Mouse (Mus musculus): ENCODE data around the gene Msl1. TPM values are rescaled to one million over a fixed set of nuclear protein-coding genes. Genes with fewer than 3 reads are reported as not detected.
"Not testable (repeated sequence)": the region's sequence is repeated elsewhere in the genome, so short reads cannot be mapped to it uniquely, and the experiment has no call there.

Msl1 gene
- polyA plus RNA-seq, 1 experiment from 2014 or later, result 37.0 TPM

DNA sequence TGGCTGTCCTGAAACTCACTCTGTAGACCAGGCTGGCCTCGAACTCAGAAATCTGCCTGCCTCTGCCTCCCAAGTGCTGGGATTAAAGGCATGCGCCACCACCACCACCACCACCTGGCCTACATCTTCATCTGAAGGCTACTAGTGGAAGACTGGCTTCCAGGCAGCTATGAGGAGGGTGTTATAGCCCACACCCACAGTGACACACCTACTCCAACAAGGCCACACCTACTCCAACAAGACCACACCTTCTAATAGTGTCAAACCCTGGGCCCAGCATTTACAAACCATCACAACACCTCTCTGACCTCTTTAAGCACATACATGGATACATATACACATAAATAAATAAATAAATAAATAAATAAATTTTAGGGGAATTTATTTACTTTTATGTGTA, 30.8 kb downstream of the Msl1 start:
- not testable (repeated sequence) for H3K9ac ChIP-seq; H3K27ac ChIP-seq; H3K4me2 ChIP-seq (replicated peaks); H3K4me3 ChIP-seq; H3K4me1 ChIP-seq; ATAC-seq (ENCODE audit: low FRiP score, low read depth); H3K27me3 ChIP-seq (replicated peaks); H3K9me3 ChIP-seq
- peaks cover 90% of the 10 kb centered on the region for H3K36me3 ChIP-seq
- 98% methylated on average over 2 of the region's 2 CpGs for WGBS

DNA sequence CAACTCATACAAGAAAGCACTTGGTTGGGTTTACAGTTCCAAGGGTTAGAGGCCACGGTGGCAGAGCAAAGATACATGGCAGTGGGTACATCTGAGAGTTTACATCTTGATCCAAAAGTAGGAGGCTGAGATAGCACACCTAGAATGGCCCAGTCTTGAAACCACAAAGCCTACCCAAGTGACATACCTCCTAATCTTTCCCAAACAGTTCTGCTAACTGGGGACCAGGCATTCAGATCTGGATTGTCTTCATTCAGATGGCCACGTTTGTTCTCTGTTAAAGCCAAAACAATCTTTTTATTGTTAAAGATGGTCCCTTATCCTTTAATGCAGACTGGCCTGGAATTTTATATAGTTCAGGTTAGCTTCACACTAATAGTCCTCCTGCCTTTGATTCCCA, 32.6 kb downstream of the Msl1 start:
- no peak overlapping the region for H3K4me3 ChIP-seq
- H3K4me1 ChIP-seq, result no peaks in the 10 kb centered on the region
- H3K9me3 ChIP-seq, result no peaks in the 10 kb centered on the region
- WGBS, result 89% methylated on average over 2 of the region's 2 CpGs
- no peaks in the 10 kb centered on the region for H3K27me3 ChIP-seq (replicated peaks)
- no peak overlapping the region for H3K27ac ChIP-seq
- peaks cover 90% of the 10 kb centered on the region for H3K36me3 ChIP-seq
- no peak overlapping the region for H3K4me2 ChIP-seq (replicated peaks)
- no peak overlapping the region for H3K9ac ChIP-seq
- no peak for ATAC-seq (ENCODE audit: low FRiP score, low read depth)

GRCm38 (mm10) chr11:98829091-98829775, 33.9 kb downstream of the Msl1 start:
- Histone ChIP-seq H3K36me3 (peaks cover 90% of the 10 kb centered on the region), H3K9ac (no peak overlapping the region), H3K4me3 (no peak overlapping the region), H3K27ac (no peak overlapping the region), H3K9me3 (no peaks in the 10 kb centered on the region), H3K4me1 (no peaks in the 10 kb centered on the region), H3K4me2 (replicated peaks) (no peak overlapping the region), H3K27me3 (replicated peaks) (no peaks in the 10 kb centered on the region)
- ATAC-seq (ENCODE audit: low FRiP score, low read depth), result no peak
- 78% methylated on average over 12 of the region's 12 CpGs for WGBS

- peaks cover 85% of the 10 kb centered on the region for H3K36me3 ChIP-seq
- ATAC-seq (ENCODE audit: low FRiP score, low read depth), result no peak
- 72% methylated on average over 4 of the region's 4 CpGs for WGBS
- no peak overlapping the region for H3K9ac ChIP-seq
- H3K9me3 ChIP-seq, result no peaks in the 10 kb centered on the region
- H3K4me1 ChIP-seq, result no peaks in the 10 kb centered on the region
- no peaks in the 10 kb centered on the region for H3K27me3 ChIP-seq (replicated peaks)
- H3K27ac ChIP-seq, result no peak overlapping the region
- no peak overlapping the region for H3K4me3 ChIP-seq
- H3K4me2 ChIP-seq (replicated peaks), result no peak overlapping the region
These were observed 34.6 kb downstream of the Msl1 start for GRCm38 (mm10) chr11:98829875-98830274.

GRCm38 (mm10) chr11:98835296-98835695, 40.0 kb downstream of the Msl1 start:
- H3K4me3 ChIP-seq, result no peak overlapping the region
- no peak overlapping the region for H3K9ac ChIP-seq
- H3K9me3 ChIP-seq, result no peaks in the 10 kb centered on the region
- 55% methylated on average over 5 of the region's 5 CpGs for WGBS
- H3K4me2 ChIP-seq (replicated peaks), result no peak overlapping the region
- no peak overlapping the region for H3K27ac ChIP-seq
- peaks cover 27% of the 10 kb centered on the region for H3K4me1 ChIP-seq
- H3K27me3 ChIP-seq (replicated peaks), result peaks cover 22% of the 10 kb centered on the region
- no peak for ATAC-seq (ENCODE audit: low FRiP score, low read depth)
- H3K36me3 ChIP-seq, result peaks cover 34% of the 10 kb centered on the region

DNA sequence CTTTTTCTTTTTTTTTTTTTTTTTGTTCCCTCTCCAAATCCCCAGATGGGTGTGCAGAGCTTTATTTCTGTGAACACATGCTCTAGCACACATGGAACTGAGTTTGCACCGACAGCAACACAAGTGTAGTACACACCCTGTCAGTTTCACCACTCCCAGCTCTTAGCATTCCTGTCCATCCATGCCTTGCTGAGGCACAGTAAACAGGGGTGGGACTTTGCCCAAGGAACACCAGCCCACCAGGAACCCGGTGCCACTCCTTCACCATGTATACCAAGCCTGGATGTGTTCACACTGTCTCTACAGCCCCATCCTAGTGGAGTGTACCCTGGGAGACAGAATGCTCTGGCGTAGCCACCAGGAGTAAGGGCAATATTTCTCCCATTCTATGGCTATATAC, 40.4 kb downstream of the Msl1 start:
- no peak for ATAC-seq (ENCODE audit: low FRiP score, low read depth)
- Histone ChIP-seq H3K4me2 (replicated peaks) (no peak overlapping the region), H3K27ac (no peak overlapping the region), H3K36me3 (peaks cover 32% of the 10 kb centered on the region), H3K9ac (no peak overlapping the region), H3K4me3 (no peak overlapping the region), H3K9me3 (no peaks in the 10 kb centered on the region), H3K27me3 (replicated peaks) (peaks cover 22% of the 10 kb centered on the region), H3K4me1 (peaks cover 27% of the 10 kb centered on the region)
- 63% methylated on average over 3 of the region's 3 CpGs for WGBS

GRCm38 (mm10) chr11:98836128-98836527, 40.8 kb downstream of the Msl1 start:
- Histone ChIP-seq H3K4me3 (peak overlapping the region; percentile 65; the same call in 1 of the 2 replicates), H3K4me1 (peaks cover 27% of the 10 kb centered on the region), H3K9me3 (no peaks in the 10 kb centered on the region), H3K36me3 (peaks cover 31% of the 10 kb centered on the region), H3K9ac (no peak overlapping the region), H3K4me2 (replicated peaks) (peak overlapping the region; percentile 95), H3K27me3 (replicated peaks) (peaks cover 22% of the 10 kb centered on the region), H3K27ac (no peak overlapping the region)
- 0 out of 2 replicates have a peak, but pooled peaks have one; percentile 27 for ATAC-seq (ENCODE audit: low FRiP score, low read depth)
- 29% methylated on average over 7 of the region's 7 CpGs for WGBS

DNA sequence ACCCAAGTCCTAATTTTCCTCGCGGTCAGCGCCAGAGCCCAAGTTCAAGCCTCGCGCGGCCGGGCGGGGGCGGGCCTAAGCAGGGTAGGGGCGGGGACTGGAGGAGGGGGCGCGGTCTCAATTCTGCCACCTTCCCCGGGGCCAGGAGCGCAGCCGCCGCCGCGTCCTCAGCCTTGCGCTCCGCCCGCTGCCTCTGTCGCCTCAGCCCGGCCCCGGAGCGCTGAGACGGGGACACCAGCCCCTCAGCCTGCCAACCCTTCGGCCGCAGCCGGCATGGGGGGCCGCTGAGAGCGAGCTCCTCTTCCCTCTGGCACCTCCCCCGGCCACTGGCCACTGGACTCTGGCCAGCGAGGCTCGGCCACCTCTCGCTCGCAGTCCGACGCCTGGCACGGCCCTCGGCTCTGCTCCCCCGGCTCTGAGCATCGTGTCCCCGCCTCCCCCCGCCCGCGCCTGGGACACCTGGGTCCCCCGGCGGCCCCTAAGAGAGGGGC, 41.4 kb downstream of the Msl1 start, which contains the start of gene Rapgefl1:
TSS of gene Rapgefl1 (plus strand) at position 135 of the 491 bp plus-strand sequence.
- under 1% methylated on average over 36 of the region's 48 CpGs for WGBS
- ATAC-seq (ENCODE audit: low FRiP score, low read depth), result peak; percentile 84
- Histone ChIP-seq H3K9me3 (no peaks in the 10 kb centered on the region), H3K9ac (peak within 1 kb of the TSS; percentile 75), H3K4me2 (replicated peaks) (peak within 1 kb of the TSS; percentile 95), H3K4me1 (peaks cover 27% of the 10 kb centered on the region), H3K27me3 (replicated peaks) (peaks cover 22% of the 10 kb centered on the region), H3K36me3 (peaks cover 26% of the 10 kb centered on the region), H3K27ac (0 out of 2 replicates have a peak within 1 kb of the TSS, but pooled peaks have one; percentile 1), H3K4me3 (peak within 1 kb of the TSS; percentile 65)

DNA sequence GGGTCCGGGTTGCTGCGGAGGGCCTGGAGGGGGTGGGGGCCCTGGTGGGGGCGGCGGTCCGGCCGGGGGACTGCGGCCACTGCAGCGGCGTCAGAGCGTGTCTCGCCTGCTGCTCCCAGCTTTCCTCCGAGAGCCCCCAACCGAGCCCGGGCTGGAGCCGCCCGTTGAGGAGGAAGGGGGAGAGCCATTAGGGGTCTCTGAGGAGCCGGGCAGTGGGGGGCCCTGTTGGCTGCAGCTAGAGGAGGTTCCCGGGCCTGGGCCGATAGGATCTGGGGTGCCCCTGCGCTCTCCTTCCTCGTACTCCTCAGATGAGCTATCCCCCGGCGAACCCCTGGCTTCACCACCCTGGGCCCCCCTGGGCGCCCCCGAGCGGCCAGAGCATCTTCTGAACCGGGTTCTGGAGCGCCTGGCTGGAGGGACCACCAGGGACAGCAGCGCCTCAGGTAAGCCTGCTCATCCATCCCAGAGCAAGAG, 42.0 kb downstream of the Msl1 start:
- peak; percentile 52 for ATAC-seq (ENCODE audit: low FRiP score, low read depth)
- 1% methylated on average over 27 of the region's 29 CpGs for WGBS
- H3K4me2 ChIP-seq (replicated peaks), result peak overlapping the region; percentile 95
- no peak overlapping the region for H3K27ac ChIP-seq
- H3K36me3 ChIP-seq, result peaks cover 20% of the 10 kb centered on the region
- H3K27me3 ChIP-seq (replicated peaks), result peaks cover 22% of the 10 kb centered on the region
- peak overlapping the region; percentile 65 for H3K4me3 ChIP-seq
- H3K9ac ChIP-seq, result peak overlapping the region; percentile 75
- no peaks in the 10 kb centered on the region for H3K9me3 ChIP-seq
- H3K4me1 ChIP-seq, result peaks cover 27% of the 10 kb centered on the region

DNA sequence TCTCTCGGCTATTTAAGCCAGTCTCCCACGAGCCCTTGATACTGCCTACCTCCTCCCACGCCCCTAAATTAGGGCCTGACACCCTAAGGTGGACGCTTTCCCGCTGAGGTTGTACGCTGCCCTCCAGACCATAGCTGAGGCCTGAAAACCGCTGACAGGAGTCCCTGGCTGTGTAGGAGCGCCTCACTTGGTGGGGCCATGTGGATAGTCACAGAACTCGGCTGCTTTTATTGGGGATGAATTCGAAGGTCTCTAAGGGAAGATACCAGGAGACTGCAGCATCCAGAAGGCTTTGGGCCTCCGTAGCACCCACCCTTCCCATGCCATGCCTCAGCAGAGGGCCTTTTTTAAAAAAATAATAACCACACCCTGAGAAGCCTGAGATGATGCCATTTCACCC, 42.6 kb downstream of the Msl1 start:
- no peaks in the 10 kb centered on the region for H3K9me3 ChIP-seq
- peak overlapping the region; percentile 95 for H3K4me2 ChIP-seq (replicated peaks)
- peaks cover 27% of the 10 kb centered on the region for H3K4me1 ChIP-seq
- peaks cover 22% of the 10 kb centered on the region for H3K27me3 ChIP-seq (replicated peaks)
- no peak overlapping the region for H3K27ac ChIP-seq
- peaks cover 13% of the 10 kb centered on the region for H3K36me3 ChIP-seq
- 0 out of 2 replicates have a peak overlapping the region, but pooled peaks have one; percentile 75 for H3K9ac ChIP-seq
- 48% methylated on average over 11 of the region's 11 CpGs for WGBS
- peak overlapping the region; percentile 65; the same call in 1 of the 2 replicates for H3K4me3 ChIP-seq
- ATAC-seq (ENCODE audit: low FRiP score, low read depth), result no peak

DNA sequence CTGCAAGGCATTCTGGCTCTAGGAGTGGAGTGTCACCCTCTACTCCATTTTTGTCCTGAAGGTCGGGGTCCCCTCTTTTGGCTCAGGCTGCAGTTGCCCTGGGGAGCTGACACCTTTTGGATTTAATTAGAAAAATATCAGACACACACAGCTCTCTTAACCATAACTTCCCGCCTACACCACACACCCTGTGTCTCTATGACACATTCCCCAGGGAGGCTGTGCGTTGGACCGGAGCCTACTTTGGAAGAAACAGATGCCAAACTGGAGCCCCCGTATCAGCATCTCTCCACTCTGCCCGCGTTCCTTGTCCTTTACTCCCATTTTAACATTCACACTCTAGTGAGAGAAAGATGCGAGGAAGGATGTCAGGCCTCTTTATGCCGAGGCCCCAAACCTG, 43.2 kb downstream of the Msl1 start:
- peaks cover 22% of the 10 kb centered on the region for H3K27me3 ChIP-seq (replicated peaks)
- no peak overlapping the region for H3K4me2 ChIP-seq (replicated peaks)
- no peak overlapping the region for H3K4me3 ChIP-seq
- no peaks in the 10 kb centered on the region for H3K9me3 ChIP-seq
- peaks cover 27% of the 10 kb centered on the region for H3K4me1 ChIP-seq
- peaks cover 7% of the 10 kb centered on the region for H3K36me3 ChIP-seq
- H3K27ac ChIP-seq, result no peak overlapping the region
- ATAC-seq (ENCODE audit: low FRiP score, low read depth), result no peak
- H3K9ac ChIP-seq, result no peak overlapping the region
- 76% methylated on average over 9 of the region's 9 CpGs for WGBS

DNA sequence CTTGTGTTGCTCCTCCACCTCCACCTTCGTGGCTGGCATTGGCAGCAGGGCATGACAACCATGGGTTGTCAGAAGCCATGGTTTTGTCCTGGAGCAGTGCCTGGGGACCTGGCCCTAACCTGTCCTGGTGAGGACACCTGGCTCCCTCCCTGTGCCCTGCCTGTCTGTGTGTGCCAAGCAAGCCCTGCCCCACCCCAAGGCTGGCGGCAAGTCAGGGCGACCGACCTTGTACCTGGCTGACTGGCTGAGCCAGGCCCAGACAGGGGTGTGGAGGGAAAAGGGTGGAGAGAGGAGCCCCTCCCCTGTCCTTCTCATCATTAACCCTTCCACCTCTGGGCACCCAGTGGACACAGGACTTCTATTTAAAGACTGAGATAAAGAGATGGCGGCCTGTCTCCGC, 44.1 kb downstream of the Msl1 start:
- Histone ChIP-seq H3K36me3 (peaks cover under 1% of the 10 kb centered on the region; the same call in 1 of the 2 replicates), H3K4me1 (peaks cover 27% of the 10 kb centered on the region), H3K4me3 (no peak overlapping the region), H3K9ac (no peak overlapping the region), H3K9me3 (no peaks in the 10 kb centered on the region), H3K27me3 (replicated peaks) (peaks cover 22% of the 10 kb centered on the region), H3K4me2 (replicated peaks) (no peak overlapping the region), H3K27ac (no peak overlapping the region)
- ATAC-seq (ENCODE audit: low FRiP score, low read depth), result no peak
- WGBS, result 53% methylated on average over 6 of the region's 6 CpGs
